In the genomic region with DNA sequence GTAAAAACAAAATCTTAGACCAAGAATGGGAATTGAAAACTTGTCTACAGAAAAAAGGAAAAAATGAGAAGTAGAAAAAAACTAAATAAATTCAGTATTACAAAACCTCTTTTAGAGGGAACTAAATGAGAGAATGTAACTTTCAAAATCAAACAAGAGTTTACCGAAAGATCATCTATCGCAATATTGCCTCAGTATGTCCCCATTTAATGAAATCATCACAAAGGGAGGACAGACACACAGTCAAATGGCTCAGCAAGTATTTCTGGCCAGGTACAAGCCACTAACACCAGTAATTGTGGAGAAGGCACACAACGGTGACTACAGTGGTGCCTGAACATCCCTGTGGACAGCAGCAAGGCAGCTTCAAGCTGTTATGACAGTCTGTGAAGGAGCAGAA, we compare ENCODE assay signal across 23 mouse cellular contexts.
DNase-seq lines count a peak whose midpoint lies in the region; ATAC-seq and TF ChIP-seq lines count a peak whose summit lies in the region.
"Had no signal": no experiment of that assay in that cellular context is flagged by ENCODE, and none has a peak within 500 bp of the region (broad histone marks: within the 10 kb centered on the region; RNA-seq: fewer than 3 reads in every experiment).

No protein-coding gene starts in this region.

- TF ChIP-seq EP300 in CH12.LX (IDR thresholded peaks at IDR 0.05; ENCODE audit: low read length), result no peak

- H3K4me2 ChIP-seq in CH12.LX (ENCODE audit: insufficient read depth, low read depth, poor library complexity, severe bottlenecking), result 0 out of 2 replicates have a peak overlapping the region, but pooled peaks have one; percentile 37
- H3K4me2 ChIP-seq in kidney, embryonic 15.5 days, result no peak overlapping the region
- H3K4me2 ChIP-seq: forebrain, embryonic 13.5 days; heart, embryonic 11.5 days; hindbrain, embryonic 12.5 days; hindbrain, embryonic 15.5 days had no signal

- dilution Hi-C loops in CH12.LX (cut with MboI; ENCODE audit: extremely low pct_ligation_motif_present, extremely low pct_unique_long_range_greater_than_20kb, low sequenced_read_pairs), result no loop called here

- WGBS in kidney, embryonic 15.5 days, result 92% methylated on average over 3 of the region's 3 CpGs

- intact Hi-C loops in left cerebral cortex, postnatal 36 days (cut with DNase I), result no loop called here

- ATAC-seq in megakaryocyte, adult 5-6 weeks (ENCODE audit: poor library complexity, severe bottlenecking), result peak; percentile 77
- peak; percentile 50; the same call in 1 of the 2 replicates for ATAC-seq in monocyte, adult 5-6 weeks (replicated peaks; ENCODE audit: insufficient number of reproducible peaks, low FRiP score, low TSS enrichment, poor library complexity, severe bottlenecking)
- ATAC-seq in kidney, embryonic 15.5 days (replicated peaks; ENCODE audit: low FRiP score), result no peak
- ATAC-seq: forebrain, embryonic 13.5 days; forebrain, embryonic 16.5 days had no signal

- no peak overlapping the region for H3K27ac ChIP-seq in CH12.LX (ENCODE audit: insufficient read depth, low read depth)
- H3K27ac ChIP-seq in bone marrow macrophage, adult 2 months (ENCODE audit: insufficient read depth, low read depth, low read length), result 0 out of 2 replicates have a peak overlapping the region, but pooled peaks have one; percentile 13
- H3K27ac ChIP-seq in kidney, embryonic 15.5 days, result no peak overlapping the region
- H3K27ac ChIP-seq: forebrain, embryonic 10.5 days; forebrain, embryonic 13.5 days; hindbrain, embryonic 12.5 days; hindbrain, embryonic 15.5 days had no signal

- TF ChIP-seq CTCF in CH12.LX (conservative IDR thresholded peaks at IDR 0.05 in 1 of 2, IDR thresholded peaks at IDR 0.05 in 1 of 2; ENCODE audit: low read depth in 2 of 2, low read length in 2 of 2), result no peak
- TF ChIP-seq CTCF in bone marrow macrophage, adult 2 months (IDR thresholded peaks at IDR 0.05; ENCODE audit: low read depth, low read length), result no peak

- no peak for TF ChIP-seq POLR2A in CH12.LX (IDR thresholded peaks at IDR 0.05; ENCODE audit: low read depth, low read length)
- TF ChIP-seq POLR2A in bone marrow macrophage, adult 2 months (IDR thresholded peaks at IDR 0.05; ENCODE audit: borderline replicate concordance, low read depth, low read length), result no peak

- no peak overlapping the region for H3K4me3 ChIP-seq in CH12.LX (replicated peaks in 1 of 3; ENCODE audit: low read depth in 2 of 3, low read length in 2 of 3, poor library complexity in 1 of 3)
- H3K4me3 ChIP-seq in bone marrow macrophage, adult 2 months (ENCODE audit: insufficient read depth, low read length), result peak overlapping the region; percentile 12
- no peak overlapping the region for H3K4me3 ChIP-seq in kidney, embryonic 15.5 days (replicated peaks)
- H3K4me3 ChIP-seq: forebrain, embryonic 10.5 days; forebrain, embryonic 13.5 days; hindbrain, embryonic 12.5 days; hindbrain, embryonic 15.5 days had no signal

- TF ChIP-seq RAD21 in CH12.LX (IDR thresholded peaks at IDR 0.05; ENCODE audit: low read depth, low read length), result no peak

- H3K4me1 ChIP-seq in CH12.LX (ENCODE audit: control insufficient read depth in 1 of 2, insufficient read depth in 2 of 2), result peaks cover 7 to 21% of the 10 kb centered on the region in 2 experiments
- H3K4me1 ChIP-seq in bone marrow macrophage, adult 2 months (ENCODE audit: control insufficient read depth, insufficient read depth, low read length), result peaks cover 14% of the 10 kb centered on the region
- no peaks in the 10 kb centered on the region for H3K4me1 ChIP-seq in kidney, embryonic 15.5 days
- H3K4me1 ChIP-seq: forebrain, embryonic 10.5 days; forebrain, embryonic 13.5 days; hindbrain, embryonic 12.5 days; hindbrain, embryonic 15.5 days had no signal

- no peaks in the 10 kb centered on the region for H3K79me2 ChIP-seq in CH12.LX (replicated peaks; ENCODE audit: control insufficient read depth, extremely low read depth, insufficient read depth, poor library complexity, severe bottlenecking)

- DNase-seq in CH12.LX (ENCODE audit: extremely low read depth), result no peak
- no peak for DNase-seq in thymus, postnatal 10 days (ENCODE audit: low spot score in 2 of 2)
- no peak for DNase-seq in left cerebral cortex, postnatal 36 days (ENCODE audit: low spot score in 2 of 2)
- DNase-seq: adrenal gland, adult 2 months; adrenal gland, postnatal 14 days; cerebellum, adult 11 months; cerebellum, adult 2 months; cerebellum, postnatal 10 days; cerebellum, postnatal 36 days; embryo, embryonic 11 days; gastrocnemius, postnatal 10 days; gastrocnemius, postnatal 36 days; heart, adult 11 months had no signal

- in situ Hi-C loops in CH12.LX (cut with MboI; ENCODE audit: low pct_ligation_motif_present, low pct_unique_long_range_greater_than_20kb, low sequenced_read_pairs), result loop anchor here (25.0 kb wide), 2 partner anchors 378 to 828 kb away; partner anchors contain the start of gene Shh

- no peak overlapping the region for H3K9ac ChIP-seq in CH12.LX (ENCODE audit: insufficient read depth, low read depth)
- no peak overlapping the region for H3K9ac ChIP-seq in kidney, embryonic 15.5 days
- H3K9ac ChIP-seq: forebrain, embryonic 13.5 days; hindbrain, embryonic 12.5 days; hindbrain, embryonic 15.5 days had no signal

- no peaks in the 10 kb centered on the region for H3K27me3 ChIP-seq in CH12.LX (replicated peaks)
- H3K27me3 ChIP-seq in kidney, embryonic 15.5 days, result no peaks in the 10 kb centered on the region
- H3K27me3 ChIP-seq: forebrain, embryonic 13.5 days; hindbrain, embryonic 12.5 days; hindbrain, embryonic 15.5 days had no signal

- no peaks in the 10 kb centered on the region for H3K9me3 ChIP-seq in CH12.LX (replicated peaks; ENCODE audit: low read length)
- H3K9me3 ChIP-seq in kidney, embryonic 15.5 days (replicated peaks), result no peaks in the 10 kb centered on the region
- H3K9me3 ChIP-seq: forebrain, embryonic 10.5 days; forebrain, embryonic 13.5 days; hindbrain, embryonic 12.5 days; hindbrain, embryonic 15.5 days had no signal

- no peaks in the 10 kb centered on the region for H3K36me3 ChIP-seq in CH12.LX (replicated peaks in 1 of 2; ENCODE audit: control insufficient read depth in 1 of 2, insufficient read depth in 1 of 2, low read length in 1 of 2)
- no peaks in the 10 kb centered on the region for H3K36me3 ChIP-seq in kidney, embryonic 15.5 days
- H3K36me3 ChIP-seq: forebrain, embryonic 10.5 days; hindbrain, embryonic 12.5 days had no signal

TF ChIP-seq in CH12.LX, 34 proteins besides CTCF, POLR2A, EP300 and RAD21:
- no peak for TF ChIP-seq ZKSCAN1 (IDR thresholded peaks at IDR 0.05; ENCODE audit: borderline replicate concordance, low read depth, low read length)
- no peak for TF ChIP-seq ZMIZ1 (IDR thresholded peaks at IDR 0.05; ENCODE audit: low read depth, low read length)
- no peak for TF ChIP-seq CHD1 (IDR thresholded peaks at IDR 0.05; ENCODE audit: low read depth, low read length)
- TF ChIP-seq SMC3 (IDR thresholded peaks at IDR 0.05; ENCODE audit: low read depth, low read length), result no peak
- TF ChIP-seq MAZ (IDR thresholded peaks at IDR 0.05; ENCODE audit: low read depth, low read length), result no peak
- no peak for TF ChIP-seq ZC3H11A (IDR thresholded peaks at IDR 0.05; ENCODE audit: low read depth, low read length)
- no peak for TF ChIP-seq SIN3A (IDR thresholded peaks at IDR 0.05; ENCODE audit: low read length)
- no peak for TF ChIP-seq HCFC1 (IDR thresholded peaks at IDR 0.05; ENCODE audit: low read depth, low read length)
- no peak for TF ChIP-seq GABPA (IDR thresholded peaks at IDR 0.05; ENCODE audit: insufficient replicate concordance, low read depth, low read length)
- TF ChIP-seq MAX (IDR thresholded peaks at IDR 0.05; ENCODE audit: low read length), result no peak
- TF ChIP-seq USF1 (IDR thresholded peaks at IDR 0.05; ENCODE audit: low read depth, low read length), result no peak
- no peak for TF ChIP-seq MXI1 (IDR thresholded peaks at IDR 0.05; ENCODE audit: low read depth, low read length)
- no peak for TF ChIP-seq KAT2A (IDR thresholded peaks at IDR 0.05; ENCODE audit: insufficient replicate concordance, low read length)
- no peak for TF ChIP-seq NELFE (IDR thresholded peaks at IDR 0.05; ENCODE audit: low read depth, low read length)
- no peak for TF ChIP-seq E2F4 (IDR thresholded peaks at IDR 0.05; ENCODE audit: insufficient replicate concordance, low read depth, low read length)
- no peak for TF ChIP-seq PAX5 (IDR thresholded peaks at IDR 0.05; ENCODE audit: low read length)
